Mouse (Mus musculus): ENCODE measurements around the gene Smpd4. TPM values are rescaled to one million over a fixed set of nuclear protein-coding genes. Genes with fewer than 3 reads are reported as not detected.

Smpd4 gene
- total RNA-seq, 2 experiments from 2014 or later = 73.7 to 82.8 TPM

DNA sequence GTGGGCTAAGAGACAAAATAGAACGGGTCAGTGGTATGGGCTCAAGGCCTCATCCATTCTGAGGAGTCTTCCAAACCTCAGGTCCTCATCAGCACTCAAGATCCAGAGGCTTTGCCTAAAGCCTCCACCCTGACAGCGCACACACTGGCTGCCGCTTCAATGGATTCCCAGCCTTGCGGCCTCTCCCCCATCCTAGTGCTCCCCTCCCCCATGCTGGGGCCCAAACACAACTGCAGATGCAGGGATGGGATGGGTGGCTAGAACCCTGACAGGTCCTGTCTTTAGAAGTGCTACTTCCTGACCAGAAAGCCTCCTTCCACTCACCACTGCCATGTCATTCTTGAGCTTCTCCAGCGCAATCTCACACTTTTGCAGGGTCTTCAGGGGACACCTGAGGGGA lies 34.4 kb downstream of the Smpd4 start:
- TF ChIP-seq CTCF (IDR thresholded peaks at IDR 0.05) = no peak
- intact Hi-C loops (cut with DNase I) = no loop called here
- Histone ChIP-seq H3K27ac (no peak overlapping the region), H3K4me3 (no peak overlapping the region)
- no peak for DNase-seq (ENCODE audit: extremely low spot score in 1 of 2, low spot score in 2 of 2)

DNA sequence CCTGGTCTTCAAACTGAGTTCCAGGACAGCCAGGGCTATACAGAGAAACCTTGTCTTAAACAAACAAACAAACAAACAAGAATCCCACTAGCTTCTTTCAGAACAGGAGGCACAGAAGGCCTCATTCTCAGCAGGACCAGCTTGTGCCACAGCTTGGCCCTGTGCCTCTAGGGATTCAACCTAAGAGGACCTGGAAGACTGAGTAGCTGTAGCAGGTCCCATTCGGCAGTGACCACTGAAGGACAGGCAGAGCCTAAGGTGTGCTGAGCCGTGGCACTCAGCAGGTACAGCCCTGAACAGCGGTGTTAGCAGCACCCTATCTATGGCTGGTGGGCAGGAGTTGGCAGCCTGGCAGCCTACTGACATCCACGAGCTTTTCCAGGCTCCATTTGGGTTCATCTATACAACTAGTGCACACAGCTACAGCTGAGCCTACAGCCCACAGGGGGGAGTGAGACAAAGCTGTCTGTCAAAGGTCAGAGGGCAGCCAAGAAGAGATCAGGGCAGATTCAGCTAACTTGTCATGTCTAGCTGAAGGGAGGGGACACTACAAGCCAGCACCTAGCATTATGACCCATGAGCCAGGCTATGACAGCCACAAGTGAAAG lies 35.1 kb downstream of the Smpd4 start:
- intact Hi-C loops (cut with DNase I) = no loop called here
- no peak for DNase-seq (ENCODE audit: extremely low spot score in 1 of 2, low spot score in 2 of 2)
- no peak overlapping the region for H3K27ac ChIP-seq
- TF ChIP-seq CTCF (IDR thresholded peaks at IDR 0.05) = no peak
- H3K4me3 ChIP-seq = no peak overlapping the region

DNA sequence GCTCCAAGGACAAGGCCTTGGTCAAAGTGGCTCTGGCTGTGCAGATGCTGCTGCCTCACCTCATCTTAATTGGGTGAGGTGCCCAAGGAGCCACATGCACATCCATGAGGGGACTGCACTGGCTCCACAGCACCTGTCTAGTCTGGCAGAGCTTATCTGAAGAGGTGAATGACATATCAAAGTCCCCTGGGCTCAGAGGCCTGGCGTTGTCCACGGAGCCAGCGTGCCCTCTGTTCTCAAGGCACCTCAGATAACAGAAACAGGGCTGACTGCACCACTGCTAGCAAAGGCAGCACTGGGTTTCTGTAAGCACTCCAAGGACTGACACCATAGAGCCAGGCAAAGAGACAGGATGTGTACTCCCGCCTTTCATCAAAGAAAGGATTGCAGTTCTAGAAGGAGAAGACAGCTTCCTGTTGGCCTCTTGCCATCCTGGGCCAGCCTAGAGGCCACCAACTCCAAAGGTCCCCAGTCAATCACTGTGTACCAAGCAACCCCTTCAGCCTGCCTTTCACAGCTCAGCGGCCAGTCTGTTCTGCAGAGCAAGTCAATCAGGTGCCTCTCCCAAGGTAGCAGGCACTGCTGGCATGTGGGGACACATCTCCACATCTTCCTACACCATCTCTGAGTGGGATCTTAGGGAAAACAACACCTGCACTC lies 37.2 kb downstream of the Smpd4 start:
- Histone ChIP-seq H3K27ac (no peak overlapping the region), H3K4me3 (no peak overlapping the region)
- no peak for DNase-seq (ENCODE audit: extremely low spot score in 1 of 2, low spot score in 2 of 2)
- TF ChIP-seq CTCF (IDR thresholded peaks at IDR 0.05) = no peak
- intact Hi-C loops (cut with DNase I) = no loop called here

DNA sequence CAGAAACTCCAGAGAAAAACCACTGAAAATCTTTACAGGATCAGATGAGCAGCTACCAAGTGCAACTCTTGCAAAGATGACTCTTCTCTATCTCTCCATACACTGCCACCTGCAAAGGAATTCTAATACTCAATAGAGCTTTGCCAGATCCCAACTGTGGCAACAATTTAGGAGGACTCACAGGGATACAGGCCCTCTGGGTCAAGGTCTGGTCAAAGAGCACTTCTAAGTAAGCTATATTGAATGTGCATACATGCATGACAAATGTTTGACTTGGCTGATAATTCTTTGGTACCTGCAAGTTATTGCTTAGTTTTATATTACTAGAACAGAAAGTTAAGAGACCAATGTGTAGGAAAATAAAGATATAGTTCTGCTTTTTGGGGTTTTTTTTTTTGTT lies 46.4 kb downstream of the Smpd4 start:
- no peak for TF ChIP-seq CTCF (IDR thresholded peaks at IDR 0.05)
- Histone ChIP-seq H3K4me3 (no peak overlapping the region), H3K27ac (no peak overlapping the region)
- intact Hi-C loops (cut with DNase I) = no loop called here
- no peak for DNase-seq (ENCODE audit: extremely low spot score in 1 of 2, low spot score in 2 of 2)

DNA sequence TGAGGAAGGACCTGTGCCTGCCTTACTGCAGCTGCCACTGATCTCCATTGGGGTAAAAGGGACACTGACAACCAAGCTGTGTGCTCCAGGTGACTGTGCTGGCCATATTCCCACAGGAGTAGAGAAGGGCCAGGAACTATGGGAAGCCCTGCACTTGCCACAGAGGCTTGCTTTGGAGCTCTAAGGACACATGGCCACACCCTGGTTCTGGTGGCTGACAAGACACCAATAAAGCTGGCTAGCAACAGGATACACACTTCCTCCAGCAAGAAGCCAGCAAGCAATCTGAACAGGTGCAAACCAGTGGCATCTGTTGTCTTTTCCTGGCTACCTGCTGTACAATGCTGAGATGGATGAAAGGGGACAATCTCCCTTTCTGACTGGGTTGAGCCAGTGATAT lies 50.7 kb downstream of the Smpd4 start:
- no peak for DNase-seq (ENCODE audit: extremely low spot score in 1 of 2, low spot score in 2 of 2)
- TF ChIP-seq CTCF (IDR thresholded peaks at IDR 0.05) = no peak
- Histone ChIP-seq H3K27ac (no peak overlapping the region), H3K4me3 (no peak overlapping the region)
- intact Hi-C loops (cut with DNase I) = no loop called here

Other genes starting within 250 kb of the Smpd4 start
- gene Snap29, start 213.4 kb upstream of the Smpd4 start, total RNA-seq (2021) = 10 to 100 TPM; 19.2 to 21.3 TPM
- 100 to 1,000 TPM; 343 to 370 TPM for gene Pi4ka, start 213.0 kb upstream of the Smpd4 start, total RNA-seq (2021)
- gene Crkl, start 167.4 kb upstream of the Smpd4 start, total RNA-seq (2021) = 10 to 100 TPM; 31.9 to 36.7 TPM
- gene Aifm3, start 129.7 kb upstream of the Smpd4 start, total RNA-seq (2021) = 100 to 1,000 TPM; 148 to 171 TPM
- gene Lztr1, start 110.7 kb upstream of the Smpd4 start, total RNA-seq (2021) = 100 to 1,000 TPM; 182 to 193 TPM
- 10 to 100 TPM; 42.3 to 43.1 TPM for gene Thap7, start 88.2 kb upstream of the Smpd4 start, total RNA-seq (2021)
- 1 to 10 TPM in 1 of 2 experiments, under 1 TPM in 1; 0.68 to 1.1 TPM for gene Lrrc74b, start 58.1 kb upstream of the Smpd4 start, total RNA-seq (2021)
- 1 to 10 TPM in 1 of 2 experiments, under 1 TPM in 1; 0.68 to 1.0 TPM for gene P2rx6, start 57.5 kb upstream of the Smpd4 start, total RNA-seq (2021)
- gene Slc7a4, start 36.1 kb upstream of the Smpd4 start, total RNA-seq (2021) = 10 to 100 TPM; 82.7 to 83.0 TPM
- 10 to 100 TPM; 22.9 to 26.2 TPM for gene Ccdc74a, start 27.1 kb downstream of the Smpd4 start, total RNA-seq (2021)
- 10 to 100 TPM; 76.9 to 83.4 TPM for gene Med15, start 113.5 kb downstream of the Smpd4 start, total RNA-seq (2021)
- 10 to 100 TPM; 84.9 to 86.0 TPM for gene Klhl22, start 140.3 kb downstream of the Smpd4 start, total RNA-seq (2021)
- gene Scarf2, start 177.9 kb downstream of the Smpd4 start, total RNA-seq (2021) = 1 to 10 TPM; 2.8 to 5.9 TPM
- 1 to 10 TPM; 3.4 to 4.1 TPM for gene B830017H08Rik, start 213.8 kb downstream of the Smpd4 start, total RNA-seq (2021)
- 10 to 100 TPM; 12.2 to 16.4 TPM for gene Car15, start 219.0 kb downstream of the Smpd4 start, total RNA-seq (2021)

Measured in left cerebral cortex, adult 2 months (tissue).